In the genomic region with DNA sequence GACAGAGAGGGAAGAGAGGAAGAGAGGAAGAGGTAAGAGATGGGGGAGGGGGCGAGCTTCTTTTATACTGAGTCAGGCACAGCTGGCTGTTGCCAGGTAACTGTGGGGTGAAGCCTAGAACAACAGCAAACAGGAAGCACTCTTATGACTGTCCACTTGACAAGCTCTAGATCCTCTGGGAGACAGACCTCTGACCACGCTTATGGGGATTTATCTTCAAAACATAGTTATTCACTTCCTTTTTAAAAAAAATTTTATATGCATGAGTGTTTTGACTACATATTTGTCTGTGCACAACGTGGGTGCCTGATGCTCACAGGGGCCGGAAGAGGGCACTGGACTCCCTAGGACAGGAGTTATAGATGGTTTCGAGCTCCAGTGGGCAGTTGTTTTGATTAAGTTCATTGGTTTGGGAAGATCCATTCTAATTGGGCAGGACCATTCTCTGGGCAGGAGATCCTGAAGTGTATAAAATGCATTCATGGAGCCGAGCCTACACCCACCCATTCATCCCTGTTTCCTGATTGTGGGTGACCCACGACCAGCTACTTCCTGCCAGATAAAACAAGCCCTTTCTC, we compare ENCODE assay signal across 9 mouse cellular contexts. TPM values are rescaled to one million over a fixed set of nuclear protein-coding genes. Genes with fewer than 3 reads are reported as not detected.
DNase-seq lines count a peak whose midpoint lies in the region; ATAC-seq and TF ChIP-seq lines count a peak whose summit lies in the region.
"Had no signal": no experiment of that assay in that cellular context is flagged by ENCODE, and none has a peak within 500 bp of the region (broad histone marks: within the 10 kb centered on the region; RNA-seq: fewer than 3 reads in every experiment).

No protein-coding gene starts in this region.

- 0 out of 2 replicates have a peak, but pooled peaks cover 2% of the 10 kb centered on the region for H3K27me3 ChIP-seq in heart, embryonic 16.5 days (ENCODE audit: control insufficient read depth, insufficient read depth, low read length)
- no peaks in the 10 kb centered on the region for H3K27me3 ChIP-seq in heart, adult 2 months (ENCODE audit: control insufficient read depth, insufficient read depth, low read length)
- no peaks in the 10 kb centered on the region for H3K27me3 ChIP-seq in Patski
- H3K27me3 ChIP-seq in intestine, embryonic 15.5 days (replicated peaks), result no peaks in the 10 kb centered on the region
- H3K27me3 ChIP-seq in neural tube, embryonic 15.5 days (replicated peaks), result no peaks in the 10 kb centered on the region

- H3K4me3 ChIP-seq in heart, embryonic 16.5 days (ENCODE audit: low read length), result peak overlapping the region; percentile 29; the same call in 1 of the 2 replicates
- no peak overlapping the region for H3K4me3 ChIP-seq in heart, adult 2 months
- H3K4me3 ChIP-seq in intestine, embryonic 15.5 days (replicated peaks), result no peak overlapping the region
- H3K4me3 ChIP-seq in neural tube, embryonic 15.5 days (replicated peaks), result no peak overlapping the region

- no peak; the same call in 1 of the 2 replicates for ATAC-seq in heart, embryonic 16.5 days (replicated peaks; ENCODE audit: extremely low read depth, insufficient read depth, low FRiP score)
- ATAC-seq in Patski, result peak; percentile 52
- no peak for ATAC-seq in intestine, embryonic 15.5 days
- ATAC-seq in neural tube, embryonic 15.5 days (ENCODE audit: low FRiP score), result no peak

- CTCF ChIA-PET in Patski (lab: Charles Lee), result interaction anchor here (0.8 kb wide), 1 partner anchor 112 kb away, joined by 3 read pairs; no protein-coding TSS in a partner anchor

- peaks cover 15% of the 10 kb centered on the region for H3K4me1 ChIP-seq in heart, embryonic 16.5 days (ENCODE audit: control insufficient read depth, insufficient read depth, low read length)
- H3K4me1 ChIP-seq in heart, adult 2 months (ENCODE audit: control insufficient read depth, insufficient read depth, low read length), result no peaks in the 10 kb centered on the region; the same call in 1 of the 2 replicates
- peaks cover 14% of the 10 kb centered on the region; the same call in 1 of the 2 replicates for H3K4me1 ChIP-seq in intestine, embryonic 15.5 days (replicated peaks)
- H3K4me1 ChIP-seq in neural tube, embryonic 15.5 days, result peaks cover 16% of the 10 kb centered on the region

- intact Hi-C loops in heart, adult 2 months (cut with DNase I), result no loop called here

- WGBS in heart, embryonic 16.5 days, result 39% methylated on average over 7 of the region's 7 CpGs
- WGBS in heart, adult 2 months, result 34% methylated on average over 7 of the region's 7 CpGs
- 25% methylated on average over 7 of the region's 7 CpGs for WGBS in intestine, embryonic 15.5 days
- 31% methylated on average over 7 of the region's 7 CpGs for WGBS in neural tube, embryonic 15.5 days

- H3K79me2 ChIP-seq in heart, adult 2 months (replicated peaks; ENCODE audit: control insufficient read depth, insufficient read depth, low read length), result no peaks in the 10 kb centered on the region

- TF ChIP-seq EP300 in heart, adult 2 months (IDR thresholded peaks at IDR 0.05; ENCODE audit: insufficient read depth, low read depth, low read length), result no peak

- no peak for TF ChIP-seq POLR2A in heart, adult 2 months (IDR thresholded peaks at IDR 0.05; ENCODE audit: insufficient read depth, low read depth, low read length)

- POLR2A ChIA-PET in Patski (lab: Charles Lee), result no interaction called here

- no peak overlapping the region; the same call in 1 of the 2 replicates for H3K9ac ChIP-seq in heart, embryonic 16.5 days (ENCODE audit: low read length)
- no peak overlapping the region for H3K9ac ChIP-seq in heart, adult 2 months (ENCODE audit: low read depth, low read length)
- H3K9ac ChIP-seq in intestine, embryonic 15.5 days, result no peak overlapping the region
- H3K9ac ChIP-seq in neural tube, embryonic 15.5 days (replicated peaks), result 0 out of 2 replicates have a peak overlapping the region, but pooled peaks have one; percentile 14

- no peaks in the 10 kb centered on the region for H3K9me3 ChIP-seq in heart, embryonic 16.5 days (replicated peaks; ENCODE audit: control insufficient read depth, low read length)
- no peaks in the 10 kb centered on the region for H3K9me3 ChIP-seq in intestine, embryonic 15.5 days
- no peaks in the 10 kb centered on the region for H3K9me3 ChIP-seq in neural tube, embryonic 15.5 days (replicated peaks)

- H3K36me3 ChIP-seq in heart, embryonic 16.5 days (ENCODE audit: control insufficient read depth, insufficient read depth), result no peaks in the 10 kb centered on the region
- H3K36me3 ChIP-seq in heart, adult 2 months (ENCODE audit: control insufficient read depth, insufficient read depth, low read length), result no peaks in the 10 kb centered on the region
- H3K36me3 ChIP-seq in intestine, embryonic 15.5 days, result no peaks in the 10 kb centered on the region
- no peaks in the 10 kb centered on the region for H3K36me3 ChIP-seq in neural tube, embryonic 15.5 days

- DNase-seq in heart, adult 2 months, result no peak
- DNase-seq in Patski (ENCODE audit: low read depth, low spot score), result no peak
- DNase-seq in gastrocnemius, adult 18-20 months (ENCODE audit: low spot score), result no peak
- DNase-seq in frontal cortex, postnatal 25 days (ENCODE audit: low spot score in 2 of 2), result no peak
- DNase-seq in cerebellum, postnatal 36 days, result no peak

- H3K4me2 ChIP-seq in heart, embryonic 16.5 days (ENCODE audit: low read depth, low read length), result peak overlapping the region; percentile 49
- peak overlapping the region; percentile 24; the same call in 1 of the 2 replicates for H3K4me2 ChIP-seq in intestine, embryonic 15.5 days (replicated peaks)
- 0 out of 2 replicates have a peak overlapping the region, but pooled peaks have one; percentile 2 for H3K4me2 ChIP-seq in neural tube, embryonic 15.5 days

- peak overlapping the region; percentile 61 for H3K27ac ChIP-seq in heart, embryonic 16.5 days (ENCODE audit: low read length)
- H3K27ac ChIP-seq in heart, adult 2 months, result no peak overlapping the region
- no peak overlapping the region for H3K27ac ChIP-seq in intestine, embryonic 15.5 days
- no peak overlapping the region for H3K27ac ChIP-seq in neural tube, embryonic 15.5 days (replicated peaks)

- in situ Hi-C loops in Patski (cut with MboI; ENCODE audit: low pct_unique_long_range_greater_than_20kb), result no loop called here

- TF ChIP-seq CTCF in heart, adult 2 months (IDR thresholded peaks at IDR 0.05), result no peak
- TF ChIP-seq CTCF in Patski (IDR thresholded peaks at IDR 0.05), result no peak

RNA-seq across cellular contexts. Expression of gene Spo11, which starts 0.8 kb away (rescaled TPM):
- polyA plus RNA-seq in heart, embryonic 16.5 days (2015; fragmentation: Nextera tagmentation; extraction: Ambion mirVana), result 0.69 and 1.6 TPM in 2 replicates
- not detected for total RNA-seq in heart, adult 2 months (2021)
- polyA plus RNA-seq in heart, adult 2 months (2012; rRNA removed), result 0.14 TPM in 1 of 2 replicates, not detected in the other
- polyA plus RNA-seq in Patski (2021), result 1.3 TPM
- 0.35 TPM in 1 of 2 replicates, not detected in the other for polyA plus RNA-seq in intestine, embryonic 15.5 days (2015; fragmentation: Nextera tagmentation; extraction: Ambion mirVana)
- polyA plus RNA-seq in neural tube, embryonic 15.5 days (2015; fragmentation: Nextera tagmentation; extraction: Ambion mirVana), result 0.44 and 1.1 TPM in 2 replicates
- not detected for total RNA-seq in gastrocnemius, adult 18-20 months (2021)
- total RNA-seq: heart, postnatal 10 days had no signal

RNA-seq across cellular contexts. Expression of gene Rae1, which starts 23.2 kb away (rescaled TPM):
- polyA plus RNA-seq in heart, embryonic 16.5 days (2015; fragmentation: Nextera tagmentation; extraction: Ambion mirVana), result 95.8 and 103 TPM in 2 replicates
- 10 to 100 TPM; 22.8 to 23.0 TPM for total RNA-seq in heart, adult 2 months (2021)
- polyA plus RNA-seq in heart, adult 2 months (2012; rRNA removed), result 27.8 and 44.8 TPM in 2 replicates
- 77.6 TPM for polyA plus RNA-seq in Patski (2021)
- 123 and 131 TPM in 2 replicates for polyA plus RNA-seq in intestine, embryonic 15.5 days (2015; fragmentation: Nextera tagmentation; extraction: Ambion mirVana)
- 109 and 117 TPM in 2 replicates for polyA plus RNA-seq in neural tube, embryonic 15.5 days (2015; fragmentation: Nextera tagmentation; extraction: Ambion mirVana)
- total RNA-seq in gastrocnemius, adult 18-20 months (2021), result 10 to 100 TPM; 11.0 to 11.2 TPM

RNA-seq across cellular contexts. Expression of gene Bmp7, which starts 36.6 kb away (rescaled TPM):
- polyA plus RNA-seq in heart, embryonic 16.5 days (2015; fragmentation: Nextera tagmentation; extraction: Ambion mirVana), result 32.8 and 33.3 TPM in 2 replicates
- total RNA-seq in heart, adult 2 months (2021), result under 1 TPM; 0.86 to 0.94 TPM
- polyA plus RNA-seq in heart, adult 2 months (2012; rRNA removed), result 1.4 and 2.1 TPM in 2 replicates
- polyA plus RNA-seq in Patski (2021), result 12.3 TPM
- polyA plus RNA-seq in intestine, embryonic 15.5 days (2015; fragmentation: Nextera tagmentation; extraction: Ambion mirVana), result 17.4 and 22.4 TPM in 2 replicates
- 13.4 and 13.7 TPM in 2 replicates for polyA plus RNA-seq in neural tube, embryonic 15.5 days (2015; fragmentation: Nextera tagmentation; extraction: Ambion mirVana)
- under 1 TPM; 0.45 to 0.68 TPM for total RNA-seq in gastrocnemius, adult 18-20 months (2021)

RNA-seq across cellular contexts. Expression of gene Rbm38, which starts 43.5 kb away (rescaled TPM):
- 130 and 146 TPM in 2 replicates for polyA plus RNA-seq in heart, embryonic 16.5 days (2015; fragmentation: Nextera tagmentation; extraction: Ambion mirVana)
- total RNA-seq in heart, adult 2 months (2021), result 100 to 1,000 TPM; 173 to 203 TPM
- 342 and 529 TPM in 2 replicates for polyA plus RNA-seq in heart, adult 2 months (2012; rRNA removed)
- polyA plus RNA-seq in Patski (2021), result 27.5 TPM
- polyA plus RNA-seq in intestine, embryonic 15.5 days (2015; fragmentation: Nextera tagmentation; extraction: Ambion mirVana), result 46.6 and 49.2 TPM in 2 replicates
- 11.5 and 22.7 TPM in 2 replicates for polyA plus RNA-seq in neural tube, embryonic 15.5 days (2015; fragmentation: Nextera tagmentation; extraction: Ambion mirVana)
- total RNA-seq in gastrocnemius, adult 18-20 months (2021), result 100 to 1,000 TPM; 225 to 230 TPM
